Mouse (Mus musculus) forebrain, embryonic 13.5 days (tissue): ENCODE data around the gene Dnase1. TPM values are rescaled to one million over a fixed set of nuclear protein-coding genes. Genes with fewer than 3 reads are reported as not detected.

Source experiments
- ATAC-seq: fragments of 200-750 bp; cut with Nextera tagmentation; 2 replicates; pipeline ENCODE4 v1.8.0; 2017
- H3K27ac ChIP-seq: fragments of 300-500 bp; sonication (generic); 2 replicates; pipeline ENCODE4 v1.5.1; 2015; ENCODE audit warnings: inconsistent platforms, mild to moderate bottlenecking, moderate library complexity
- H3K27me3 ChIP-seq: fragments of 300-500 bp; sonication (generic); 2 replicates; pipeline ENCODE4 v1.6.1; 2015; ENCODE audit warnings: mild to moderate bottlenecking, inconsistent platforms
- H3K36me3 ChIP-seq: fragments of 300-500 bp; sonication (generic); 2 replicates; pipeline ENCODE4 v1.6.1; 2015; ENCODE audit warnings: mild to moderate bottlenecking, inconsistent platforms; ENCODE audit not compliant: poor library complexity, severe bottlenecking
- H3K4me1 ChIP-seq: fragments of 300-500 bp; sonication (generic); 2 replicates; pipeline ENCODE4 v1.6.1; 2015; ENCODE audit warnings: inconsistent platforms
- H3K4me2 ChIP-seq: fragments of 300-500 bp; sonication (generic); 2 replicates; pipeline ENCODE4 v1.6.1; 2015; ENCODE audit warnings: inconsistent platforms, mild to moderate bottlenecking, moderate library complexity
- H3K4me3 ChIP-seq: fragments of 300-500 bp; sonication (generic); 2 replicates; pipeline ENCODE4 v1.5.1; 2015; ENCODE audit warnings: mild to moderate bottlenecking, inconsistent platforms
- H3K9ac ChIP-seq: fragments of 300-500 bp; sonication (generic); 2 replicates; pipeline ENCODE4 v1.6.1; 2015; ENCODE audit warnings: mild to moderate bottlenecking, inconsistent platforms
- H3K9me3 ChIP-seq: fragments of 300-500 bp; sonication (generic); replicated peaks from 2 replicates; pipeline ENCODE4 v1.6.1; 2016; ENCODE audit warnings: inconsistent platforms
- WGBS: fragments of 180-500 bp; shearing (Covaris S2); methylation state at CpG from one replicate; pipeline ENCODE4 v1.1.7; 2015; 5-methylcytosine and 5-hydroxymethylcytosine counted together
- polyA plus RNA-seq: library from polyadenylated mRNA; unstranded; fragments of >200 nt; fragmentation: Nextera tagmentation; extraction: Ambion mirVana; gene quantifications from 2 replicates; pipeline ENCODE4 v1.2.1, GENCODE M21; 2015

The Dnase1 gene
- polyA plus RNA-seq, 1 experiment from 2014 or later, result 5.0 TPM

DNA sequence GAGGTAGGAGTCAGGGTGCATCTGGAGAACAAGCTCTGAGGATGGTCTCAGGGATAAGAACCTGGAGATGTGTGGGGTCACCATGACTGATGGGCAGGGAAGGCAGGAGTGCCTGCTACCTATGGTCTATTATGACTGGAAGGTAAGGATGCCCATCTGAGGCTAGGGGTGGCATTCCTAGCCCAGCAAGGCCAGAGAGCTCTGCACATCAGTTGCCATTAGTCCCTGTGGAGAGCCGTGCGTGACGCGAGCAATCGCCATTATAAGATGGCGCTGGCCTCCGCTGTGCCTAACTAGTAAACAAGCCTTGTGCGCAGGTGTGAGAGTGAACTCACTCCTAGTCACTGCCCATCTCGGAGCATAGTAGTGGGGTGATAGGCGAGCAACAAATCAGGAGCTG, 6.2 kb upstream of the Dnase1 start:
- Histone ChIP-seq H3K4me2 (no peak overlapping the region), H3K9ac (no peak overlapping the region)

DNA sequence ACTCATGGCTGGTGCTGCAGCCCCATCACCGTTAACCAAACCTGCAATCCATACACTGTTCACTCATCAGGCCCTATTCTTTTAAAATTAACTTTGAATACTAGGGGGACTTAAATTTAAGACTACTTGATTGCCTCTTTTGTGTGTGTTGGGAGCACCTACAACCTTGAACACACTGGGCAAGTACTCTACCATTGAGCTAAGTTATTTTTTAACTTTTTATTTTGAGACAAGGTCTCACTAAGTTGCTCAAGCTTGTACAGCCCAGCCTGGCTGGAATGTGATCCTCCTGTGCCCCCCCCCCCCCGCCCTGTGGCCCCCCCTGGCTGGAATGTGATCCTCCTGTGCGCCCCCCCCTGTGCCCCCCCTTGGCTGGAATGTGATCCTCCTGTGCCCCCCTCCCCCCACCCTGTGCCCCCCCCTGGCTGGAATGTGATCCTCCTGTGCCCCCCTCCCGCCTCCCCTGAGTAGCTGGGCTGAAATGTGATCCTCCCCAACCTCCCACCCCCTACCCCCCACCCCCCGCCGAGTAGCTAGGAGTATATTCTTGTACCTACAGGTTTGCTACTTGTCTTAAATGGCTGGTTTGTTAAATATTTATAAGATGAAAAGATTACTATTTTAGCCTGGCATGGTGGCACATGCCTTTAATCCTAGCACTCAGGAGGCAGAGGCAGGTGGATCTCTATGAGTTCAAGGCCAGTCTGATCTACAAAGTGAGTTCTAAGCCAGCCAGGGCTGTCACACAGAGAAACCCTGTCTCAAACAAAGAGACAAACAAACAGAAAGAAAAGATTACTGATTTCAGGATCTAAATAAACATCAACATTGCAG, 5.1 kb upstream of the Dnase1 start:
- Histone ChIP-seq H3K4me1 (no peaks in the 10 kb centered on the region), H3K36me3 (peaks cover 6% of the 10 kb centered on the region), H3K27ac (no peak overlapping the region), H3K4me2 (no peak overlapping the region), H3K9me3 (no peaks in the 10 kb centered on the region), H3K27me3 (no peaks in the 10 kb centered on the region), H3K9ac (no peak overlapping the region), H3K4me3 (no peak overlapping the region)
- ATAC-seq, result no peak
- 74% methylated on average over 5 of the region's 6 CpGs for WGBS

More for the DNA sequence above, 6.2 kb upstream of the Dnase1 start:
- H3K4me3 ChIP-seq, result no peak overlapping the region
- H3K27ac ChIP-seq, result no peak overlapping the region
- no peak for ATAC-seq
- 97% methylated on average over 10 of the region's 10 CpGs for WGBS
- no peaks in the 10 kb centered on the region for H3K9me3 ChIP-seq
- H3K4me1 ChIP-seq, result no peaks in the 10 kb centered on the region
- no peaks in the 10 kb centered on the region for H3K36me3 ChIP-seq
- no peaks in the 10 kb centered on the region for H3K27me3 ChIP-seq

DNA sequence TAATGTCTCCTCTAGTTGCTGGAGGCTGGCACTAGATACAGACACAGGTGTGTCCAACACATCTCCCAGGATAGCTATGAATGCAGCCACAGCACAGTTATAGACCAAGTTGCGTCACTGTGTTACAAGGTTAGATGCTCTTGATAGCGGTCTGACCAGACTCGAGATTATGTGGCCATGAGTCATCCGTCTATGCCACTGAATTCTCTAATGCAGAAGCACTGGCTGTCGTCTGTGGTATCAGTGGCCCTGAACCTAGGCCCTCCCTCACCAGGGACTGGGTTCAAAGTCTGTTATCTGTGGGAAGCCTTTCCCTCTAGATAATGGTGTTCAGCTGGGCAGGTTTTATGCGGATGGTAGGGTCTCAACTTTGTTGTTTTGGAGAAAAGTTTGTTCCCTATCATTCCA, 4.4 kb upstream of the Dnase1 start:
- Histone ChIP-seq H3K4me2 (no peak overlapping the region), H3K27me3 (no peaks in the 10 kb centered on the region), H3K4me1 (no peaks in the 10 kb centered on the region), H3K36me3 (peaks cover 13% of the 10 kb centered on the region), H3K4me3 (no peak overlapping the region), H3K9me3 (no peaks in the 10 kb centered on the region), H3K27ac (no peak overlapping the region), H3K9ac (no peak overlapping the region)
- 92% methylated on average over 6 of the region's 6 CpGs for WGBS
- no peak for ATAC-seq

DNA sequence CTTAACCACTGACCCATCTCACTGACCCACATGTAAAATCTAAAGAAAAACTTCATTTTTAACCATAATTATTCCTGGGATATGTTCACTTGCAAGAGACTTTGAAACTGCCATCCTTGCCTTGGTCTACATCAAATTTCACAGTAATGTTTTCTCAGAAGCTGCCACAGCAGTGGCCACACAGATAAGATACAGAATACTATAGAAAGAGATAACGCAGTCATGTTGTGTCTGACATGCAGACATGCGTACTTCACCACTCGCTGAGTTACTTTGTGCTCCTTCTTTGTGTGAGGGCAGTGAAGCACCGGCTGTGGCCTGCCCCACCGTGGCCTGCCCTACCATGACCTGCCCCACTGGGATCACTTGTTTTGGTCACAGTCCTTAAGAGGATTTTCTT, 2.8 kb upstream of the Dnase1 start:
- Histone ChIP-seq H3K36me3 (peaks cover 29% of the 10 kb centered on the region), H3K4me1 (no peaks in the 10 kb centered on the region), H3K27ac (no peak overlapping the region), H3K4me3 (no peak overlapping the region), H3K9me3 (no peaks in the 10 kb centered on the region), H3K4me2 (no peak overlapping the region), H3K9ac (no peak overlapping the region), H3K27me3 (no peaks in the 10 kb centered on the region)
- WGBS, result 63% methylated on average over 5 of the region's 5 CpGs
- no peak for ATAC-seq

DNA sequence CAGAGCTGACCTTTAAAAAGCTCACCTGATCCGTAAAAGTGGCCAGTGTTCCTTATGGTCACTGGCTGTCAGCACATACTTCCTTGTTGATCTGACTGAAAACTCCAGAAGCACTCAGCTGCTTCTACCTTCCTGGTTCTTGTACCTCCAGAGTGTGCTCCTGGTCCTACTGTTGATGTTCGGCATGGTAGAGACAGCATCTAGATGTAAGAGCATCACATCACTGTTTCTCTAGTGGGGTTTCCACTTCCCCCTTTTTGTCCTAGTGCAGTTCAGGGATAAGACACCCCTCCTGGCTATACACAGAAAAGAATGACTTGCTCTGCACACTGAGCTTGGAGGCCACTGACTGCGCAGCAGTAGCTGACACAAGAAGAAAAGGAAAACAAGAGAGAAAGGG, 2.3 kb upstream of the Dnase1 start:
- Histone ChIP-seq H3K9ac (no peak overlapping the region), H3K9me3 (no peaks in the 10 kb centered on the region), H3K4me1 (no peaks in the 10 kb centered on the region), H3K36me3 (peaks cover 34% of the 10 kb centered on the region), H3K4me2 (no peak overlapping the region), H3K4me3 (no peak overlapping the region), H3K27me3 (no peaks in the 10 kb centered on the region), H3K27ac (no peak overlapping the region)
- ATAC-seq, result no peak
- WGBS, result 88% methylated on average over 3 of the region's 3 CpGs

DNA sequence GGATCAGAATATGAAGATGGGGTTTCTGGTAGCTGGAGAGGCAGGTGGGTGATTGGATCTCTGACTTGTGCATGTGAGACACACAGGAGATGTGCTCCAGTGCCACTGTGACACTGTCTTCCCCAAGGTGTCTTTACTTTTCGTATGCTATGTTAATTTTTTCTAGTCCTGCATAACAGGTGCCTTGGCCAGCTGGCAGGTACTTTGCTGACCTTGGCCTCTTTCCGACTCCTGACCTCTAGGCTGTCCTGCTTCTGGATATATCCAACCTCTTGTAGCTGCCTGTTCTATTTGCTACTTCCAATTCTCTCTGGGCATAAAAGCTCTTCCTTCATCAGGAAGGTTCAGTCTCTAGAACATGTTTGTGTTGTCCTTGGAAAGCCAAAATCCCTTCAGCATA, 1.2 kb upstream of the Dnase1 start:
- peaks cover 43% of the 10 kb centered on the region for H3K36me3 ChIP-seq
- no peak for ATAC-seq
- no peaks in the 10 kb centered on the region for H3K9me3 ChIP-seq
- H3K4me2 ChIP-seq, result no peak overlapping the region
- H3K4me3 ChIP-seq, result no peak overlapping the region
- no peaks in the 10 kb centered on the region for H3K4me1 ChIP-seq
- 91% methylated on average over 2 of the region's 2 CpGs for WGBS
- no peaks in the 10 kb centered on the region for H3K27me3 ChIP-seq
- no peak overlapping the region for H3K27ac ChIP-seq
- no peak overlapping the region for H3K9ac ChIP-seq

DNA sequence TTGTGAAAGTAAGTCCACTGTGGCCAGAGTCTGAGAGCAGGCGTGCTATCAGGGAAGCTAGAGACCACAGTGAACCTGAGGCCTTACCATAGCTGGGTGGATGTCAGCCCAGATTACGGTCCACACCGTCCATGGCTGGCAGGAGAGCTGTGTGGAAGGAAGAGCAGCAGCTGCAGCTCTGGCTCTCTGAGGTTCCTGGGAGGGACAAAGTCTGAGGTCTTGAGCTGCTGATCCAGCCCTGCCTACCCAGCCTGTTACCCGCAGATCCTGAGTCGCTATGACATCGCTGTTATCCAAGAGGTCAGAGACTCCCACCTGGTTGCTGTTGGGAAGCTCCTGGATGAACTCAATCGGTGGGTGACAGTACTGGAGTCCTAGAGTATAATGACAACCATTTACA, 948 bp downstream of the Dnase1 start:
- H3K9ac ChIP-seq, result no peak overlapping the region
- H3K4me1 ChIP-seq, result no peaks in the 10 kb centered on the region
- H3K4me2 ChIP-seq, result no peak overlapping the region
- no peaks in the 10 kb centered on the region for H3K27me3 ChIP-seq
- H3K27ac ChIP-seq, result no peak overlapping the region
- no peak for ATAC-seq
- no peaks in the 10 kb centered on the region for H3K9me3 ChIP-seq
- WGBS, result 97% methylated on average over 7 of the region's 7 CpGs
- H3K36me3 ChIP-seq, result peaks cover 60% of the 10 kb centered on the region
- H3K4me3 ChIP-seq, result no peak overlapping the region

DNA sequence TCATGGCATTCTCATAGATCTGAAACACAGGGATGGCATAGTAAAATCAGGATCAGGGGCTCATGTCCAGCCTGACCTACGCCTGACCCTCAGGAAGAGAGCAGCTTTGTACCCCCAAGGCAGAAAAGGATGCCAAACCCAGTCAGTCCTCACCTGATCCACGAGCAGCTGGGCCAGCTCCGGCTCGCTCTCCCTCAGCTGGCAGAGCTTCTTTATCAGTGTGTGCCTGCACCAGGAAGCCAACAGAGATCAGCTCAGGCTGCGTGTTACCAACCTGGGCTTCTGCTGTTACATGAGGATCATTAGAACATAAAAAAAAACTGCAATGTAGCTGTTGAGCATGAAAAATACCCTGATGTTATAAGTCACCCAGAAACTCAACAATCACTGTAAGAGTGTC, 3.5 kb downstream of the Dnase1 start:
- Histone ChIP-seq H3K4me1 (no peaks in the 10 kb centered on the region), H3K4me2 (no peak overlapping the region), H3K27me3 (no peaks in the 10 kb centered on the region), H3K9me3 (no peaks in the 10 kb centered on the region), H3K36me3 (peaks cover 81% of the 10 kb centered on the region), H3K9ac (no peak overlapping the region), H3K27ac (no peak overlapping the region), H3K4me3 (no peak overlapping the region)
- WGBS, result 94% methylated on average over 5 of the region's 5 CpGs
- no peak for ATAC-seq

DNA sequence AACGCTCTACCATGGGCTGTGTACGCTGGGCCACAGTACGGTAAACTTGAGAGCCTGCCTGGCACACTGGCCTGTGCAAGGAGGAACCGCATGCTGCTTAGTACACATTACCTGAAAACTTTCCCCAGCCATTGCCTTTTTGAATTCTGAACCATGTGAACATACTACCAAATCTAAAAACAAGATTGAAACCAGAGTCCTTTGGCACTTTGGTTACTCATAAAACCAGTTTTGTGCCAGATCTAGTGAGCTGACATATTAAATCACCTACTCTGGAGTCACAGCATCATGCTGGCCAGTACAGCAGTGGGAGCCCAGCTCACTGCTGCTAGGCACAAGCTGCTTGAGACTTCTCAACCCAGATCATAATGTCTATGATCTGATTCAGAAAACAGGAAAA, 4.9 kb downstream of the Dnase1 start:
- no peaks in the 10 kb centered on the region for H3K27me3 ChIP-seq
- WGBS, result 97% methylated on average over 4 of the region's 4 CpGs
- no peaks in the 10 kb centered on the region for H3K4me1 ChIP-seq
- H3K27ac ChIP-seq, result no peak overlapping the region
- H3K4me2 ChIP-seq, result no peak overlapping the region
- ATAC-seq, result no peak
- H3K36me3 ChIP-seq, result peaks cover 88% of the 10 kb centered on the region
- no peaks in the 10 kb centered on the region for H3K9me3 ChIP-seq
- H3K4me3 ChIP-seq, result no peak overlapping the region
- H3K9ac ChIP-seq, result no peak overlapping the region

DNA sequence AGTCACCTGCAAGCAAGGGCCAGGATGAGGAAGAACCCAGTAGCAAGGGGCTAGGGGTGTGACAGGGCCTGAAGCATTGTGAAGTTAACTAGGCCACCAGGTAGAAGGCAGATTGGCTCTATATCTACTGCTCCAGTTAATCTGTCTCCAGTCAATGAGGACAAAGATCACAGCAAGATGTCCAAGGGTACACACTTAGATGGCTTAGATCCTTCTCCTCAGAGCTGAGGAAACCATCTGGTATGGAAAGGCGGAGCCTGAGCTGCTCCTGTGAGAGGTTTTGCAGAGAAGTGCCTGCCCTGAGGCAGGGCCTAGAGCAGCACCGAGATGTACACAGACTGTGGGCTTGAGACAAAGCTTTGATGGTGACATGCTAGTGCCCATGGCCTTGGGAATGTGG, 7.4 kb downstream of the Dnase1 start:
- Histone ChIP-seq H3K9ac (no peak overlapping the region), H3K36me3 (peaks cover 86% of the 10 kb centered on the region), H3K9me3 (no peaks in the 10 kb centered on the region), H3K4me1 (no peaks in the 10 kb centered on the region), H3K4me3 (no peak overlapping the region), H3K4me2 (no peak overlapping the region), H3K27me3 (no peaks in the 10 kb centered on the region), H3K27ac (no peak overlapping the region)
- ATAC-seq, result no peak
- WGBS, result 89% methylated on average over 2 of the region's 2 CpGs

DNA sequence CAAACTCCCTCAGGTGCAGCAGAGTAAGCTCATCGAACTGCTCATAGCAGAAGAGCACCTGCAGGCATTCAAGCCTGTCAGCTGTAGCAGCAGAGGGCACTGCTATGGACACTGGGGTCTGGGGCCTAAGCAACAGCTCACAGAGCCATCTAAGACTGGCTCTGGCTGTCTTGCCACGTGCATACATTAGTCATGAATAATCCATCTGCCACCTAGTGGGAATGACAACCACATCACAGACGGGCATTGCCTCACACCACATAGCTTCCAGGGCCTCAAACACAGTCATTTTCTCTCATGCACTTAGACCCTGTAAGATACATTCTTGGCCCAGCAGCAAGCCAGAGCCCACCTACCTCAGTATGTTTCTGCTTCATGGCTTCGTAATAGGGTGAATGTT, 8.8 kb downstream of the Dnase1 start:
- Histone ChIP-seq H3K36me3 (peaks cover 88% of the 10 kb centered on the region), H3K4me2 (no peak overlapping the region)
- ATAC-seq, result no peak

DNA sequence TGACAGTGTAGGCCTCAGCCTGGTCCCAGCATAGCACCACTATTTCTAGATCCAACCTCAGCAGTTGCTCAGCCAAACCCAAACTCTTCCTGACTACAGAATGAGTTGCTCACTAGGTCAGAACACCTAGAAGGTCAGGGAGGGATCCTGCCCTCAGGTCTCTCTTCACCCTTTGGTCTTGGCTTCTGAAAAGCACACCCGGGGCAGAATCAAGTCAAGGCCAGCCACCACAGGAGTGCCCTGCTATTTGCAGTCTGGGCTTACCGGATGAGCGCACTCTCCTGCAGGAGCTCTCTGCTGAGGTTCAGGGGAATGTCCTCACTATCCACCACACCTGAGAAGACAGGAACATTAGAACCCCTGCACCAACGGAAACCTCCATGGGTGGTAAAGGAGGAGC, 15.9 kb downstream of the Dnase1 start:
- Histone ChIP-seq H3K4me2 (no peak overlapping the region), H3K4me3 (no peak overlapping the region), H3K27me3 (no peaks in the 10 kb centered on the region), H3K9me3 (no peaks in the 10 kb centered on the region), H3K36me3 (peaks cover 78% of the 10 kb centered on the region), H3K4me1 (no peaks in the 10 kb centered on the region), H3K9ac (no peak overlapping the region), H3K27ac (no peak overlapping the region)
- no peak for ATAC-seq
- 92% methylated on average over 4 of the region's 4 CpGs for WGBS

More for the DNA sequence above, 8.8 kb downstream of the Dnase1 start:
- H3K9me3 ChIP-seq, result no peaks in the 10 kb centered on the region
- H3K4me1 ChIP-seq, result no peaks in the 10 kb centered on the region
- H3K9ac ChIP-seq, result no peak overlapping the region
- H3K27ac ChIP-seq, result no peak overlapping the region
- no peaks in the 10 kb centered on the region for H3K27me3 ChIP-seq
- H3K4me3 ChIP-seq, result no peak overlapping the region
- 85% methylated on average over 4 of the region's 4 CpGs for WGBS

DNA sequence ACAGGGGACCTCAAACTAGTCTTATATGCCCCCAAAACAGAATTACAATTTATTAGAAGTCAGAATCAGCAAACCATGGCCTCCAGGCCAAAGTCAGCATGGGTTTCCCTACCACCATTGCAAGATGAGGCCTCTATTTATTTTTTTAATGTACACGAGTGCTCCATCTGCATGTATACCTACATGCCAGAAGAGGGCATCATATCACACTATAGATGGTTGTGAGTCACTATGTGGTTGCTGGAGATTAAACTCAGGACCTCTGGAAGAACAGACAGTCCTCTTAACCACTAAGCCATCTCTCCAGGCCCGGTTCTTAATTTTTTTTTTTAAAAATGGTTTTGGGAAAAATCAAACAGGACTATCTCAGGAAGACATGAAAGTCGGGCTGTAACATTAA, 17.1 kb downstream of the Dnase1 start:
- ATAC-seq, result no peak
- WGBS, result 92% methylated on average over 3 of the region's 3 CpGs
- no peak overlapping the region for H3K4me3 ChIP-seq
- no peaks in the 10 kb centered on the region for H3K27me3 ChIP-seq
- no peaks in the 10 kb centered on the region for H3K4me1 ChIP-seq
- no peak overlapping the region for H3K4me2 ChIP-seq
- peaks cover 79% of the 10 kb centered on the region for H3K36me3 ChIP-seq
- H3K27ac ChIP-seq, result no peak overlapping the region
- H3K9ac ChIP-seq, result no peak overlapping the region
- no peaks in the 10 kb centered on the region for H3K9me3 ChIP-seq
